Mouse (Mus musculus) kidney, postnatal 0 days (tissue): Measurements from ENCODE around the gene Fam217b. TPM values are rescaled to one million over a fixed set of nuclear protein-coding genes. Genes with fewer than 3 reads are reported as not detected.

ENCODE experiments used
- ATAC-seq: fragments of 200-750 bp; cut with Nextera tagmentation; replicated peaks from 2 replicates; pipeline ENCODE4 v1.8.0; 2017; ENCODE audit warnings: low read depth, moderate number of reproducible peaks, moderate TSS enrichment, moderate library complexity; ENCODE audit not compliant: low FRiP score
- DNase-seq: peaks from one replicate; pipeline ENCODE4 v3.0.0-alpha.2; 2016; ENCODE audit warnings: low spot score
- H3K27ac ChIP-seq: fragments of 300-500 bp; sonication (generic); 2 replicates; pipeline ENCODE4 v1.5.1; 2014; ENCODE audit warnings: mild to moderate bottlenecking
- H3K27me3 ChIP-seq: fragments of 300-500 bp; sonication (generic); 2 replicates; pipeline ENCODE4 v1.6.1; 2014; ENCODE audit warnings: low read length, mixed read lengths; ENCODE audit not compliant: insufficient read depth
- H3K36me3 ChIP-seq: fragments of 300-500 bp; sonication (generic); 2 replicates; pipeline ENCODE4 v1.6.1; 2014; ENCODE audit warnings: low read length, mixed read lengths; ENCODE audit not compliant: insufficient read depth
- H3K4me1 ChIP-seq: fragments of 300-500 bp; sonication (generic); replicated peaks from 2 replicates; pipeline ENCODE4 v1.6.1; 2014; ENCODE audit warnings: antibody characterized with exemption, low read length, mixed read lengths; ENCODE audit not compliant: insufficient read depth
- H3K4me2 ChIP-seq: fragments of 300-500 bp; sonication (generic); 2 replicates; pipeline ENCODE4 v1.6.1; 2014; ENCODE audit warnings: mild to moderate bottlenecking, low read length, moderate library complexity, mixed read lengths
- H3K4me3 ChIP-seq: fragments of 300-500 bp; sonication (generic); replicated peaks from 2 replicates; pipeline ENCODE4 v1.5.1; 2014; ENCODE audit warnings: low read depth, low read length
- H3K9ac ChIP-seq: fragments of 300-500 bp; sonication (generic); 2 replicates; pipeline ENCODE4 v1.6.1; 2014; ENCODE audit warnings: low read depth, low read length
- H3K9me3 ChIP-seq: fragments of 300-500 bp; sonication (generic); replicated peaks from 2 replicates; pipeline ENCODE4 v1.6.1; 2016; ENCODE audit warnings: low read length, inconsistent platforms, mixed read lengths
- CTCF ChIP-seq: IDR thresholded peaks from 2 replicates; pipeline ENCODE4 v1.5.1; 2016; ENCODE audit warnings: antibody characterized with exemption, low read depth, mild to moderate bottlenecking, moderate library complexity
- WGBS: fragments of 180-500 bp; shearing (Covaris S2); extraction: QIAGEN DNeasy Blood & Tissue Kit; methylation state at CpG from one replicate; pipeline ENCODE4 v1.1.7; 2014; 5-methylcytosine and 5-hydroxymethylcytosine counted together
- polyA plus RNA-seq: library from polyadenylated mRNA; unstranded; fragments of >200 nt; fragmentation: Nextera tagmentation; extraction: Ambion mirVana; gene quantifications from 2 replicates; pipeline ENCODE4 v1.2.1, GENCODE M21; 2015

Fam217b gene
- polyA plus RNA-seq, 1 experiment from 2014 or later, result 5.4 TPM

GRCm38 (mm10) chr2:178430231-178430630 lies 15.9 kb downstream of the Fam217b start, which contains the start of gene Cdh26:
Gene Cdh26, plus strand, starts transcription at chr2:178430531.
- no peak for TF ChIP-seq CTCF

DNA sequence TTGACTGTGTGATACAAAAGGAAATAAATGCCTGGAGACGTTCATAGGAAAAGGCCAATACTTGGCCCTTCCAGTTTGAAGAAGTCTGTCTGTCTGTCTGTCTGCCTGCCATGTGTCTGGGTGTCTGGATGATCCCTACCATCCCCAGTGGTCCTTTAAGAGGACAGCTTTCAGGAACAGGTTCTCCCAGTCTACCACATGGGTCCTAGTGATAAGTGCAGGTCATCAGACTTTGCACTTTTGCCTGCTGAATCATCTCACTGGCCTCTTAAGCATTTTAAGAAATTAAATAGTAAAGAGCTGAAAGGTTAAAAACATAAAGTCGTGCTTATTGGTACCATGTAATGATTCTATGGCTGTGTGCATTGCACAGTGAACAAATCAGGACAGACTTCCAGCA lies 19.2 kb downstream of the Fam217b start:
- TF ChIP-seq CTCF, result no peak
- H3K27me3 ChIP-seq, result no peaks in the 10 kb centered on the region
- 71% methylated on average over 2 of the region's 2 CpGs for WGBS
- H3K4me1 ChIP-seq, result 0 out of 2 replicates have a peak, but pooled peaks cover 7% of the 10 kb centered on the region
- no peak overlapping the region for H3K9ac ChIP-seq
- H3K4me2 ChIP-seq, result no peak overlapping the region
- no peaks in the 10 kb centered on the region for H3K9me3 ChIP-seq
- ATAC-seq (no peak), DNase-seq (no peak)
- H3K27ac ChIP-seq, result no peak overlapping the region
- H3K36me3 ChIP-seq, result no peaks in the 10 kb centered on the region
- H3K4me3 ChIP-seq, result no peak overlapping the region

More at GRCm38 (mm10) chr2:178430231-178430630, 15.9 kb downstream of the Fam217b start, which contains the start of gene Cdh26:
- H3K9ac ChIP-seq, result no peak within 1 kb of the TSS
- H3K4me3 ChIP-seq, result no peak within 1 kb of the TSS
- H3K9me3 ChIP-seq, result no peaks in the 10 kb centered on the region
- DNase-seq, result no peak
- H3K27ac ChIP-seq, result no peak within 1 kb of the TSS
- H3K27me3 ChIP-seq, result no peaks in the 10 kb centered on the region
- H3K4me1 ChIP-seq, result 0 out of 2 replicates have a peak, but pooled peaks cover 7% of the 10 kb centered on the region
- ATAC-seq, result no peak
- H3K36me3 ChIP-seq, result no peaks in the 10 kb centered on the region
- WGBS, result 94% methylated on average over 4 of the region's 4 CpGs
- no peak within 1 kb of the TSS for H3K4me2 ChIP-seq

- no peaks in the 10 kb centered on the region for H3K9me3 ChIP-seq
- no peaks in the 10 kb centered on the region for H3K36me3 ChIP-seq
- ATAC-seq (no peak), DNase-seq (no peak)
- H3K9ac ChIP-seq, result no peak overlapping the region
- H3K4me3 ChIP-seq, result no peak overlapping the region
- no peak overlapping the region for H3K4me2 ChIP-seq
- H3K27me3 ChIP-seq, result no peaks in the 10 kb centered on the region
- H3K27ac ChIP-seq, result no peak overlapping the region
- 85% methylated on average over 2 of the region's 2 CpGs for WGBS
- 0 out of 2 replicates have a peak, but pooled peaks cover 7% of the 10 kb centered on the region for H3K4me1 ChIP-seq
- TF ChIP-seq CTCF, result no peak
These were observed 19.6 kb downstream of the Fam217b start for GRCm38 (mm10) chr2:178433903-178434302.

GRCm38 (mm10) chr2:178437311-178437710 lies 23.0 kb downstream of the Fam217b start:
- H3K9me3 ChIP-seq, result no peaks in the 10 kb centered on the region
- TF ChIP-seq CTCF, result no peak
- H3K27me3 ChIP-seq, result no peaks in the 10 kb centered on the region
- H3K36me3 ChIP-seq, result no peaks in the 10 kb centered on the region
- no peak overlapping the region for H3K9ac ChIP-seq
- no peak overlapping the region for H3K4me2 ChIP-seq
- H3K4me3 ChIP-seq, result no peak overlapping the region
- DNase-seq, result no peak
- ATAC-seq, result no peak
- H3K4me1 ChIP-seq, result no peaks in the 10 kb centered on the region
- WGBS, result 59% methylated on average over 9 of the region's 9 CpGs
- no peak overlapping the region for H3K27ac ChIP-seq

DNA sequence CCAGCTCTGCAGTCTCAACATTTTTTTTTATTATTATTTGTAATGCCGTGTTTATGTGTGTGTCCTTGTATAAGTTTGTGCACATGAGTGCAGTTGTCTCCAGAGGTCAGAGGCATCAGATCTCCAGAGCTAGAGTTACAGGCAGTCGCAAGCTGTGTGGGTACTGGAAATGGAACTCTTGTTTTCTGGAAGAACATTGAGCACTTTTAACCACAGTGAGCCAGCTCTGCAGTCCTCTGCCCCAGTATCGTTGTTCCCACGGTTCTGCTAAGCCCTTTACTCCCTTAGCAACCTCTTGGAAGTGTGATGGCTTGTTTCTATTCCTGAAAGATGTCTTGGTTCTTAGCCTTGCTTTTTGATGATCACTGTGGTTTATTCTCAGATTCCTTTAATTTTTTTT lies 35.1 kb downstream of the Fam217b start:
- Histone ChIP-seq H3K27ac (no peak overlapping the region), H3K36me3 (no peaks in the 10 kb centered on the region), H3K4me2 (no peak overlapping the region), H3K4me3 (no peak overlapping the region), H3K27me3 (no peaks in the 10 kb centered on the region), H3K9ac (no peak overlapping the region), H3K9me3 (no peaks in the 10 kb centered on the region), H3K4me1 (no peaks in the 10 kb centered on the region)
- no peak for ATAC-seq
- no peak for DNase-seq
- 68% methylated on average over 4 of the region's 4 CpGs for WGBS
- TF ChIP-seq CTCF, result no peak

GRCm38 (mm10) chr2:178450236-178450635 lies 35.9 kb downstream of the Fam217b start:
- H3K4me3 ChIP-seq, result no peak overlapping the region
- H3K36me3 ChIP-seq, result no peaks in the 10 kb centered on the region
- ATAC-seq (no peak), DNase-seq (no peak)
- 30% methylated on average over 2 of the region's 2 CpGs for WGBS
- H3K4me1 ChIP-seq, result no peaks in the 10 kb centered on the region; the same call in 1 of the 2 replicates
- no peaks in the 10 kb centered on the region for H3K27me3 ChIP-seq
- no peak for TF ChIP-seq CTCF
- H3K9me3 ChIP-seq, result no peaks in the 10 kb centered on the region
- H3K9ac ChIP-seq, result no peak overlapping the region
- H3K27ac ChIP-seq, result no peak overlapping the region
- no peak overlapping the region for H3K4me2 ChIP-seq

DNA sequence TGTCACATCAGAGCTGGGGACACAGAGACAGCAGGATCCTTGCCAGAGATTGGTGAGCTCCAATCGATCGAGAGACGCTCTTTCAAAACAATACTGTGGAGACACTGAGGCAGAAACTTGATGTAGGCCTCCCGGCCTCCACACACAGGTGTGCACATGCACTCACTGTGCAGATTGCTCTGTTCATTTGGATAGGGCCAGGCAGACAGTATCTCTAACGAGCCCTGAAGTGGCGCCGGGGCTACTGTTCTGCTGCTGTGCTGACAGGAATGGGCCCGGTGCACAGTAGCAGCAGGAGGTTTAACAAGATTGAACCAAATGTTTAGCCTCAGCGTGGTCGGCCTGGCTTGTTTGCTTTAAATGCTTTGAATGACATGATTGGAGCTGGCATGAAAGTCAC lies 36.6 kb downstream of the Fam217b start:
- Histone ChIP-seq H3K27ac (no peak overlapping the region), H3K9ac (no peak overlapping the region), H3K4me1 (no peaks in the 10 kb centered on the region; the same call in 1 of the 2 replicates), H3K4me2 (no peak overlapping the region), H3K27me3 (no peaks in the 10 kb centered on the region), H3K36me3 (no peaks in the 10 kb centered on the region), H3K4me3 (no peak overlapping the region), H3K9me3 (no peaks in the 10 kb centered on the region)
- no peak for ATAC-seq
- TF ChIP-seq CTCF, result no peak
- 72% methylated on average over 10 of the region's 10 CpGs for WGBS
- no peak for DNase-seq
